In genomic region chr12:84175659-84176061, GRCm38 (mm10) we compare ENCODE assay signal across 8 mouse cellular contexts. TPM values are rescaled to one million over a fixed set of nuclear protein-coding genes. Genes with fewer than 3 reads are reported as not detected.
DNase-seq lines count a peak whose midpoint lies in the region; ATAC-seq and TF ChIP-seq lines count a peak whose summit lies in the region.

No protein-coding gene starts in this region.

- H3K27ac ChIP-seq in embryonic facial prominence, embryonic 10.5 days (replicated peaks): peak overlapping the region; percentile 92
- peak overlapping the region; percentile 94 for H3K27ac ChIP-seq in limb, embryonic 13.5 days
- H3K27ac ChIP-seq in midbrain, embryonic 15.5 days: peak overlapping the region; percentile 90
- peak overlapping the region; percentile 96 for H3K27ac ChIP-seq in spleen, adult 2 months (ENCODE audit: insufficient read depth, low read length)

- H3K9me3 ChIP-seq in embryonic facial prominence, embryonic 10.5 days: no peaks in the 10 kb centered on the region
- no peaks in the 10 kb centered on the region for H3K9me3 ChIP-seq in limb, embryonic 13.5 days
- H3K9me3 ChIP-seq in midbrain, embryonic 15.5 days: no peaks in the 10 kb centered on the region

- peak overlapping the region; percentile 76 for H3K9ac ChIP-seq in limb, embryonic 13.5 days
- peak overlapping the region; percentile 55 for H3K9ac ChIP-seq in midbrain, embryonic 15.5 days

- peak overlapping the region; percentile 72 for H3K4me2 ChIP-seq in limb, embryonic 13.5 days (replicated peaks)
- peak overlapping the region; percentile 59 for H3K4me2 ChIP-seq in midbrain, embryonic 15.5 days

- H3K4me1 ChIP-seq in embryonic facial prominence, embryonic 10.5 days: peaks cover 69% of the 10 kb centered on the region
- peaks cover 69% of the 10 kb centered on the region for H3K4me1 ChIP-seq in limb, embryonic 13.5 days
- peaks cover 44% of the 10 kb centered on the region for H3K4me1 ChIP-seq in midbrain, embryonic 15.5 days
- H3K4me1 ChIP-seq in spleen, adult 2 months (ENCODE audit: control insufficient read depth, insufficient read depth, insufficient read length): peaks cover 59% of the 10 kb centered on the region

- peak; percentile 82 for ATAC-seq in limb, embryonic 13.5 days (ENCODE audit: low FRiP score, low read depth)
- ATAC-seq in midbrain, embryonic 15.5 days (replicated peaks): peak; percentile 88

- TF ChIP-seq CTCF in spleen, adult 2 months (IDR thresholded peaks at IDR 0.05; ENCODE audit: extremely low read depth, insufficient read depth, insufficient read length, insufficient replicate concordance): no peak

- WGBS in embryonic facial prominence, embryonic 10.5 days: 1% methylated on average over 20 of the region's 20 CpGs
- WGBS in limb, embryonic 13.5 days: under 1% methylated on average over 20 of the region's 20 CpGs
- WGBS in midbrain, embryonic 15.5 days: under 1% methylated on average over 20 of the region's 20 CpGs
- WGBS in spleen, adult 2 months: 1% methylated on average over 20 of the region's 20 CpGs

- H3K27me3 ChIP-seq in embryonic facial prominence, embryonic 10.5 days (replicated peaks; ENCODE audit: low read depth, poor library complexity, severe bottlenecking): no peaks in the 10 kb centered on the region
- no peaks in the 10 kb centered on the region for H3K27me3 ChIP-seq in limb, embryonic 13.5 days
- no peaks in the 10 kb centered on the region for H3K27me3 ChIP-seq in midbrain, embryonic 15.5 days (replicated peaks)
- no peaks in the 10 kb centered on the region for H3K27me3 ChIP-seq in spleen, adult 2 months (ENCODE audit: control insufficient read depth, insufficient read depth, low read length)

- no peak for TF ChIP-seq POLR2A in spleen, adult 2 months (IDR thresholded peaks at IDR 0.05; ENCODE audit: low read depth, low read length)

- peak overlapping the region; percentile 60 for H3K4me3 ChIP-seq in embryonic facial prominence, embryonic 10.5 days
- peak overlapping the region; percentile 51 for H3K4me3 ChIP-seq in limb, embryonic 13.5 days
- peak overlapping the region; percentile 38 for H3K4me3 ChIP-seq in midbrain, embryonic 15.5 days
- peak overlapping the region; percentile 50 for H3K4me3 ChIP-seq in spleen, adult 2 months (ENCODE audit: extremely low read depth, insufficient read depth, insufficient read length)

- peaks cover 38% of the 10 kb centered on the region for H3K36me3 ChIP-seq in embryonic facial prominence, embryonic 10.5 days (replicated peaks)
- peaks cover 32% of the 10 kb centered on the region for H3K36me3 ChIP-seq in limb, embryonic 13.5 days
- H3K36me3 ChIP-seq in midbrain, embryonic 15.5 days (replicated peaks): no peaks in the 10 kb centered on the region
- H3K36me3 ChIP-seq in spleen, adult 2 months (ENCODE audit: control insufficient read depth, insufficient read depth, low read length): peaks cover 24% of the 10 kb centered on the region

- DNase-seq in layer of hippocampus, adult 11-12 months (ENCODE audit: low spot score): peak; percentile 84
- DNase-seq in layer of hippocampus, adult 9-10 months (ENCODE audit: low spot score): no peak
- peak; percentile 83 for DNase-seq in embryonic facial prominence, embryonic 10.5 days (ENCODE audit: low spot score)
- DNase-seq in heart, adult 11 months: peak; percentile 100
- peak; percentile 92 for DNase-seq in kidney, adult 18-20 months
- peak; percentile 62 to 78 for DNase-seq in spleen, adult 2 months (ENCODE audit: low read depth in 1 of 2, low spot score in 2 of 2)

RNA-seq across cellular contexts. Expression of gene Pnma1, which starts 27.4 kb away (rescaled TPM):
- 1.3 and 1.6 TPM in 2 replicates for polyA plus RNA-seq in embryonic facial prominence, embryonic 10.5 days (2016; fragmentation: Nextera tagmentation; extraction: Ambion mirVana)
- 1.0 and 1.4 TPM in 2 replicates for polyA plus RNA-seq in limb, embryonic 13.5 days (2015; fragmentation: Nextera tagmentation; extraction: Ambion mirVana)
- polyA plus RNA-seq in midbrain, embryonic 15.5 days (2015; fragmentation: Nextera tagmentation; extraction: Ambion mirVana): 6.5 and 7.7 TPM in 2 replicates
- 0.21 and 0.40 TPM in 2 replicates for polyA plus RNA-seq in spleen, adult 2 months (2012; rRNA removed)

RNA-seq across cellular contexts. Expression of gene Elmsan1, which starts 43.0 kb away (rescaled TPM):
- polyA plus RNA-seq in embryonic facial prominence, embryonic 10.5 days (2016; fragmentation: Nextera tagmentation; extraction: Ambion mirVana): 7.3 and 8.2 TPM in 2 replicates
- polyA plus RNA-seq in limb, embryonic 13.5 days (2015; fragmentation: Nextera tagmentation; extraction: Ambion mirVana): 8.9 and 9.9 TPM in 2 replicates
- polyA plus RNA-seq in midbrain, embryonic 15.5 days (2015; fragmentation: Nextera tagmentation; extraction: Ambion mirVana): 4.3 and 4.4 TPM in 2 replicates
- 30.6 and 36.4 TPM in 2 replicates for polyA plus RNA-seq in spleen, adult 2 months (2012; rRNA removed)
